Mouse (Mus musculus): Measurements from ENCODE around the gene Mrgprd.

Mrgprd gene

DNA sequence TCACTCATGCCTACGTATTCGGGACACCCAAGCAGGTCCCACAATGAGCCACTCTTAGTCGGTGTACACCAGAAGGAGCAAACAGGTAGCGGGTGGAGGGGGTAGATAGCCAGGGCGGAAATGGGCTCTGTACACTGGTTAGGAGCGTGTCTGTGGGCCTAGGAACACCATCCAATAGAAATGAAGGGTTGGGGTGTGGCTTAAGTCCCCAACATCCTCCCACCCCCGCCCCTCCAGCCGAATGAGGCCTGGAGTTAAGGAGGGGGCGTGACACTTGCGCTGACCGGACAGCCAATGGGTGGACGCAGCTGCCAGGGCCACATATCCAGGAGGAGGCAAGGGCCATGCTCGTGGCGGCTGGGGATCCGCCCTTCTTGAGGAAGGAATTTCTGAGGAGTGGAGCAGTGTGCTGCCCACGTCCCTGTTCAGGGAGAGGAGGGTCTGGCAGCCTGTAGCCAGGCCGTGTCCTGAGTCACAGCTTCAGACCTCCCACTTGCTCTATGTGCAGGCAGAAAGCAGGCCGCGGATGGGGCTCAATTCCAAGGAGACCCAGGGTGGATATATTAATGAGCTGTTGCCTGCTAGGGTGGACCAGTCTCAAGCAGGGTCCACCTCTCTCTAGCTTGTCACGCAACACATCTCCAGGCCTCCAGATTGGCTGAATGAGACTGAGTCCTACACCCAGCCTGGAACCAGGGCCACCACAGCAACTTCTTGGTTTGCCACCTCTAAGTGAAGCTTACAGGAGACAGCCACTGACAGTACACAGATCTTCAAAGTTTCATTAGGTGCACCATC is 11.9 kb upstream of the Mrgprd start:
- DNase-seq (ENCODE audit: low spot score) = no peak

DNA sequence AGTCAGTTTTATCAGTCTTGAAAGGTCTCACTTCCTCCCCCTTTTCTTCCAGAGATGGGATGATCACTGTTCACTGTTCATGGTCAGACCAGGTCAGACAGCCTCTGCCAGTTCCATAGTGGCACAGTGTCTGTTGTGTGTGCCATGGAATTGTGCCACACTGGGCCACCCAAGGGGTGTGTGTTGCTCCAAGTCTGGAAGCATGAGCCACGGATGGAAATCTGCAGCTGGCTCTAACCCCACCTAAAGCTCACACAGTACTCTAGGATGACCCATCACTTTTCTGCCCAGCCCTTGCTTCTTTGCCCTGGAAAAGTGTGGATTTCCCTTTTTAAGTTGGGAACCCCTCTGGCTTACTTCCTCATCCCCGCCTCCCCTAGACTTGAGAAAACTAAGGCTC is 10.5 kb upstream of the Mrgprd start:
- DNase-seq (ENCODE audit: low spot score) = no peak

DNA sequence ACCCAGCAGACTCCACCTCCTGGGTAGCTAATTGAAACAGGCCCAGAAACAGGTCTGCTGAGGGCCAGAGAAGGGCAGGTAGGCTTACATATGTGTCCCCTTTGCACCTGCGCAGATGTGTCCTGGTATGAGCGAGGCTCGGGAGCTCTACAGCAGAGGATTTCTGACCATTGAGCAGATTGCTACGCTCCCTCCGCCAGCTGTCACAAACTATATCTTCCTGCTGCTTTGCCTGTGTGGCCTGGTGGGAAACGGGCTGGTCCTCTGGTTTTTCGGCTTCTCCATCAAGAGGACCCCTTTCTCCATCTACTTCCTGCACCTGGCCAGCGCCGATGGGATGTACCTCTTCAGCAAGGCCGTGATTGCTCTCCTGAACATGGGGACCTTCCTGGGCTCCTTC is 7.0 kb upstream of the Mrgprd start:
- DNase-seq (ENCODE audit: low spot score) = no peak

DNA sequence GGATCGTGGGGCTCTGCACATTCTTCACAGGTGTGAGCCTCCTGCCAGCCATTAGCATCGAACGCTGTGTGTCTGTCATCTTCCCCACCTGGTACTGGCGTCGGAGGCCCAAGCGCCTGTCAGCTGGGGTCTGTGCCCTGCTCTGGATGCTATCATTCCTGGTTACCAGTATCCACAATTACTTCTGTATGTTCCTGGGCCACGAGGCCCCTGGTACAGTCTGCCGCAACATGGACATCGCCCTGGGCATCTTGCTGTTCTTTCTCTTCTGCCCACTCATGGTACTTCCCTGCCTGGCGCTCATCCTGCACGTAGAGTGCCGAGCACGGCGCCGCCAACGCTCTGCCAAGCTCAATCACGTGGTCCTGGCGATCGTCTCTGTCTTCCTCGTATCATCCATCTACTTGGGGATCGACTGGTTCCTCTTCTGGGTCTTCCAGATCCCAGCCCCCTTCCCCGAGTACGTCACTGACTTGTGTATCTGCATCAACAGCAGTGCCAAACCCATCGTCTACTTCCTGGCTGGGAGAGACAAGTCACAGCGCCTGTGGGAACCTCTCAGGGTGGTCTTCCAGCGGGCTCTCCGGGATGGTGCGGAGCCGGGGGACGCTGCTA is 6.5 kb upstream of the Mrgprd start:
- DNase-seq (ENCODE audit: low spot score) = no peak

DNA sequence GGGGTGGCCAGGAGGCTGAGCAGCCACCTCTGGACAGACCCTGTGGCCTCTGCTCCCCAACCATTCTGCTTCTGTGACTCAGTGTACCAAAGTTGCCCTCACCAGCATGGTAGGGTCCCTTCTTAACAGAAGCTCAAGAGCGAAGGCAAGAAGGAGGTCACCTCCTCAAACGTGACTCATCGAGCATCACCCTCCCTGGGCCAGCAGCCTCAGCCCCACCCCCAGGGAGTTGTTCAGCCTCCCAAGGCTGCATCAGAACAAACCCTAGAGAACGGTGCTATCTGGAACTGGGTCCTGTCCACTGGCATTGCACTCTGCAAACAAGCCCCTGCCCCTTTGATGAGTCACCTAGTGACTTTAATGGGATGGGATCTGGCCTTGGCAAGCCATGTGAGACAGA is 5.8 kb upstream of the Mrgprd start:
- DNase-seq (ENCODE audit: low spot score) = no peak

DNA sequence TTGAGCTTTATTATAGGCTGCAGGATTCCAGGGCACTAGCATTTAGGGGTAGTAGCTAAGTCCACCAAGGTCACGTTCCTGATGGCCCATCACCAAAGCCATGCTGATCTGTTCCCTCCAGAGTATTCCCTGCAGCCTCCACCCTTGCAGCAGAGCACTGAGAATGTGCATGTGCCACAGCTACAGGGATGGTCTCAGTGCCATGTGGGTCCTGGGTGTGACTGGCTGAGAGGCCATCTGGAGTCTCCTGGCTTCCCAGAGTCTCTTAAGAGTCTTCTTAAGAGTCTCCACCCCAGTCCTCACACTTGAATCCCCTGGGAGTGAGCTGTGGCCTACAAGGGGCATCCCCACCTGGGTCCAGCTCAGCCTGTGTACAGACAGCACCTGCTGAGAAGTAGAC is 4.8 kb upstream of the Mrgprd start:
- DNase-seq (ENCODE audit: low spot score) = no peak

DNA sequence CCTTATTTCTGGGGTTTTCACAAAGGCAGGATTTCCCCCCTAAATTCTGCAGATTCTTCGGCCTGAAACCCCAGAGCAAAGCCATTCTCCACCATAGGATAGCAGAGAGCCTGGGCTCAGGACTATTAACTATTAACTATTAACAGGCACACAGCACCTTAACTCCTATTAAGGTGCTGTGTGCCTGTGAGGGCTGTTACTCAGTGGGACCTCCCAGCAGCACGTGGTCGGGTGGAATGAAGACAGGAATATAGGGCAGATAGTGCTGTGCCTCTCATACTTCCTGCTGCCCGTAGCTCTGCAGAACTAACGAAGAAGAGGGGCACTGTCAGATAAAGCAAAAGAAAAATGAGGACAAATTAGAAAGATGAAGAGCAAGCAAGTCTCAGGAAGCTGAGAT is 4.1 kb upstream of the Mrgprd start:
- no peak for DNase-seq (ENCODE audit: low spot score)

DNA sequence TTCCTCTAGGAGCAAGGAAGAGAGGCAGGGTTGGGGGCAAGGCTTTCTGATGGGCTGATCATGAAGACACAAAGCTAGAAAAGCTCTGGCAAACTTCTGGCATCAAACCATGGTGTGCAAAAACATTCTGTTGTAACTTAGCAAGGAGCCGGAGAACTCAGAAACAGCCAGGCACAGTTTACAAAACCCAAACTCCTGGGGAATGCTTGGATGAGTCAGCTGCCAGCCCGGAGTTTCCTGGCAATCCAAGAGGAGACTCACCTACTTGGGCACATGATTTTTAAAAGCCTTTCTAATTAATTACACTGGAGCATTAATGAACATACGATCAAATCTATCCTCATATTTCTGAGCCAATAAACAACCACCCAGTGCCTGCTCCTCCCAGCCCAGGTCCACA is 2.5 kb upstream of the Mrgprd start:
- DNase-seq (ENCODE audit: low spot score) = no peak

DNA sequence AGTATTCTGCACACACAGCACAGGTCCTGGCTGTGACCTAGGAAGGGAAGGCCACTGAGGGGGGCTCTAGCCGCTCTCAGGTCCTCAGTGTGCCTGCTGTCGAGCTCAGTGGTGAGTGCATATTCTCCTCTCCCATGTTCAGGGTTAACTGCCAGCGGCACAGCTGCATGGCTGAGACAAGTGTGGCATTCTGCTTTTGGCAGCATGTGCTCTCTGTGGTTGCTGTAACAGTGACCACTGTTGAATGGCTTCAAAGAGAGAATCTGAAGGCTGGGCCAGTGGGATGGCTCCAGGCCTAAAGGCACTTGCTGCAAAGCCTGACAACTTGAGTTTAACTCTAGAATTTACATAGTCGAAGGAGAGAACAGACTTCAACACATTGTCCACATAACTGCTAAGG is 2.9 kb downstream of the Mrgprd start:
- DNase-seq (ENCODE audit: low spot score) = no peak

DNA sequence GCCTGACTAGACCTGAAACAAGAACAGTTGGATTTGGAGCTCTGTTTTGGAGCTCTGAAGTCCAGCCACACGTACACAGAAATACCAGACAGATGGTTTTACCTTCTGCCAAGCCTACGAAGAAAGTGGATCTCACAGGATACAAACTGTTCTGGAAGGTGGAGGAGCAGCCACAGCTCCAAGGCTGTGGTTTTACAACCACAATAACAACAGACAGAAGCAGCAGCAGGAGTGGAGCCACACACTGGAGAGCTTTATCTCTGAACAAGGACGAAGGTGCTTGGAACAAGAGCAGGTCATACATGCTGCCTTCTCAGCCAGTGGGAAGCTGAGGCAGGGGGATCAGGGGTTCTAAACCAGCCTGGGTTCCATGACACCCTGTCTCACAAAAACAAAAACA is 4.8 kb downstream of the Mrgprd start:
- DNase-seq (ENCODE audit: low spot score) = no peak

DNA sequence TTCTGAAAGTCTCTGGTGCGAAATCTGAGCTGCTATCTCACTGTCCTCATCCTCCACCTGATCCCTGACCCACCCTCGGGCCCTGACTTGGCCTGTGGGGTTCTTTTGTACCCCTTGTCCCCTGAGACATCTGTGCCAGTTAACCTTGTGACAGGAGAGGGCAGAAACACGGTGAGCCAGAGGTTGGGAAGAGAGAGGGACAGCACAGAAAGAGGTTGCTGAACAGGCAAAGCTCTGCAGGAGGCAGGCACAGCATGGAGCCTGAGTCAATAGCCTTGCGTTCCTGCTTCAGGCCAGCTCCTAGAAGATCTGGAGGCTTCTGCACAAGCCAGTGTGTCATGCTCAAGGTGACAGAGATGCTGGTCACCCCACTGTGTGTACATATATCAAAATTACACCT is 9.0 kb downstream of the Mrgprd start:
- DNase-seq (ENCODE audit: low spot score) = no peak

DNA sequence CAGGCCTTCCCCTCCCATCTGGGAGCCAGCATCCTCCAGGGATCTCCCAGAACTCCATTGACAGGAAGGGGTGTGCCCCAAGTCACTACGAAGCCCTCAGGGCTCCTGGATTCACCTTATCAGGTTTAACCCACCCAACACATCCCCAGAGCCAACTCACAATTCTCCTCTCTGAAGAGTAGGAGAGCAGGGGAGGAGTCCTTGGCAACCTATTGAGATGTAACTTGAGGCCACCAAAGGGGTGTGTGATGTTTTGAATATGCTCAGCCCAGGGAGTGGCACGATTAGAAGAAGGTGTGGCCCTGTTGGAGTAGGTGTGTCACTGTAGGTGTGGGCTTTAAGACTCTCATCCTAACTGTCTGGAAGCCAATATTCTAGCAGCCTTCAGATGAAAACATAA is 11.1 kb downstream of the Mrgprd start:
- DNase-seq (ENCODE audit: low spot score) = no peak

DNA sequence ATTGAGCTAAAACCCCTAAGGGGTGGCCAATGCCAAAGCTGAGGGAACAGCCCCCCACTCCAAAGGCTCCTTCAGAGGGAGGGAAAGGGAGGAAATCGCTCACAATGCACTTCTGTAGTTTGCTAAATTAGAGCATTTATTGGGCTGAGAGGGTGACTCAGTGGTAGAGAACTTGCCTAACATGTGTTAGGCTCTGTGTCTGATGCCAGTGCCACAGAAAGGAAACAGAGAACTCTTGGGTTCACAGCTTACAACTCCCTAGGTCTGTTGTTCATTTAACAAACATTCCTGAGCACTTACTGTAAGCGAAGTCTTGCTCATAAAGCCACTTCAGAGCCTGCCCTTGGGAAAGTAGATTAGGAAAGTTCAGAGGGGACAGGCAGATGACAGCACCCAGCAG is 15.3 kb downstream of the Mrgprd start:
- no peak for DNase-seq (ENCODE audit: low spot score)

DNA sequence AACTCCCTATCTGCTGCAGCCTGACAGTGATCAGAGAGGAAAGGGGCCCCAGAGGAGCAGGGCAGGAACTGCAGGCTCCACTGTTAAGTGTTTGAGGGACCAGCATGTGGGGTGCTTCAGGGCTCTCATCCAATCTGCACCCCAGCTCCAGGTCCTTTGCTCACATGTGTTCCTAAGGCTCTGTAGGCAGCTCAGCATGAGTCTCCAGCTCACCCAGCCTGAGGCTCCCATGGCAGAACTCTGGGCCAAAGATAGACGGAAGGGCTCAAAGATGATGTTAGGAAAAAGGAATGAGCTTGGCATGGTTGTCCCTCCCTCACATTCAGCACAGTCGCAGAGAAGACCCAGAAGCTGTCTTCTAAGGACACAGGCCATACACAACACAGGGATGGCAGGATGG is 16.0 kb downstream of the Mrgprd start:
- DNase-seq (ENCODE audit: low spot score) = no peak

DNA sequence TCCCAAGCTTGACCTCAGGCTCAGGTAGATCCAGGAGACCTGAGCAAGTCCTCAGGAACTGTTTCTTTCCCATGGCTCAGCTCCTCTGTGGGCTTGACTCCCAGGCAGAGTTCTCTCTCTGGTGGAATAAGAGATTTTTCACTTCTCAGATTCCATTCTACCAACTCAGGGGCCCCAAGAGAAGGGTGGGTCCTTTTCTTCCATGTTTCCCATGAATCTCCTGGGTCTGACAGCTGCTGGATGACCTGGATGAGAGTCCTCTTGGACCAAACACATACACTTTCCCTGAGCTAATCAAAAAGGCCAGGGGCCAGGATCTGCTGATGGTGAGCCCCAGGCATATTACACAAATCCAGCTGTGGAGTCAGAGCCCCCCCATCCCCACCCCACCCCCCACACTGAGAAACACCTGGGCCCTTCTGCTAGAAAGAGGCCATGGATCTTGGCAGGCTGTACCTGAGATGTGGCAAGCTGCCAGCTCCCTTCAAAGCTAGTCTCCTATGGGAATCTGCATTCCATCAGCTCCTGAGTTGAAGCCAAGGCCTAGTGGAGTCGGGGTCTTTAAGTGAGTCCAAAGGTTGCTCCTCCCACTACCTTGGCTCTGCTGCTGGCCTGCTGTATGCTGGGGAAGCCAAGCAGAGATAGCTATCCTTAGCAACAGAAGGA is 17.9 kb downstream of the Mrgprd start:
- no peak for DNase-seq (ENCODE audit: low spot score)

DNA sequence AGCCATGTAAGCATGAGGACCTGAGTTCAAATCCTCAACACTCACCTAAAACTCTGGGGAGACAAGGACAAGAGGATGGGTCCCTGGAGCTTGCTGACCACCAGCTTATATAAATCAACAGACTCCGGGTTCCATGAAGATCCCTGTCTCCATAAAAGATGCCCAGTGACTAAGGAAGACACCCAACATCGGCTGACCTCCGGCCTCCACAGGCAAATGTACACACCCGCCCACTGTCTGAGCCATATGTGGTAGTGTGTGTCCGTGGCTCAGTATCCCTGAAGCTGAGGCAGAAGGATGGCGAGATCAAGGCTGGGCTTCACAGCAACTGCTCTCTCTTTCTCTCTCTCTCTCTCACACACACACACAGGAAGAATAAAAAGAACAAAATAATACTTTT is 19.3 kb downstream of the Mrgprd start:
- no peak for DNase-seq (ENCODE audit: low spot score)

DNA sequence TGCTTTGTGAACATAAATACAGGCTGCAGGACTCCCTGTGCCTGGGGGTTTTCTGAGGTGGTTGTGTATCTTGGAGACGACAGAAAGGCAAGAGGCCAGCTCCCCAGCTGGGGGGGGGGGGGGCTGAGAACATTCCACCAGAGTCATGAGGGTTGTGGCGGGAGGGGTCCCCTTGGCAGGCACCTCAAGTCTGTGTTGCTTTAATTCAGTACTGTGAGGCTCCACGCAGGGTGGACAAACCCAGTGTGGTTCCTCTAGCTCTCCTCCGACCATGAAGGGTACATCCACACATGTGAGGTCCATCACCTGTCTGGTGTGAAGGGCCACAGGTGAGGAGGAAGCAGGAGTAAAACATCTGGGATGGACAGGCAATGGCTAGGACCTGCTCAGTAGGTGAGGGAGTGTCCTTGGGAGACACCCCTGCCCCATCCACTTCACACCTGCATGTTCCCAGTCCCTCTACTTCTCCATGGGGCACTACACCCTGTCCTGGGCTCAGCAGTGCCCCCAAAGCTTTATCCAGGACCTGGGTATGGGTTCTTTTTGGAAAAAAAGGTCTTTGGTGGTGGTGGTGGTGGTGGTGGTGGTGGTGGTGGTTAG is 19.9 kb downstream of the Mrgprd start:
- DNase-seq (ENCODE audit: low spot score) = no peak

DNA sequence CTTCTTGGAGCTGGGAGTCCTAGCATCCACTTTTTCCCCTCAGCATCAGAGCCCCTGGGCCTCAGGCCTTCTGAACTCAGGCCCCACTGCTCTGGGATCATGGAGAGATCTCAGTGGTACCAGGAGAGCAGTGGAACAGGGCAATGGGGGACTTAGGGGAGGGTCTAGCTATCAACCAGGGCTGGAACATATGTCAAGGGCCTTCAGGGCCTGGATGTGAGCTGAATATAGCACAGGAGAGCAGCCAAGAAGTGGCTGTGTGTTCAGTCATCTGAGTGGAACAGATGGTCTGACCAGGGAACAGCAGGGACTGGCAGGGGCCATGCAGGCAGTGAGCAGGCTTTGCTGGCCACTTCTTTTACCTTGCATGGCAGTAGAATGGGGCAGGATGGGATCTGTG is 20.6 kb downstream of the Mrgprd start:
- no peak for DNase-seq (ENCODE audit: low spot score)

DNA sequence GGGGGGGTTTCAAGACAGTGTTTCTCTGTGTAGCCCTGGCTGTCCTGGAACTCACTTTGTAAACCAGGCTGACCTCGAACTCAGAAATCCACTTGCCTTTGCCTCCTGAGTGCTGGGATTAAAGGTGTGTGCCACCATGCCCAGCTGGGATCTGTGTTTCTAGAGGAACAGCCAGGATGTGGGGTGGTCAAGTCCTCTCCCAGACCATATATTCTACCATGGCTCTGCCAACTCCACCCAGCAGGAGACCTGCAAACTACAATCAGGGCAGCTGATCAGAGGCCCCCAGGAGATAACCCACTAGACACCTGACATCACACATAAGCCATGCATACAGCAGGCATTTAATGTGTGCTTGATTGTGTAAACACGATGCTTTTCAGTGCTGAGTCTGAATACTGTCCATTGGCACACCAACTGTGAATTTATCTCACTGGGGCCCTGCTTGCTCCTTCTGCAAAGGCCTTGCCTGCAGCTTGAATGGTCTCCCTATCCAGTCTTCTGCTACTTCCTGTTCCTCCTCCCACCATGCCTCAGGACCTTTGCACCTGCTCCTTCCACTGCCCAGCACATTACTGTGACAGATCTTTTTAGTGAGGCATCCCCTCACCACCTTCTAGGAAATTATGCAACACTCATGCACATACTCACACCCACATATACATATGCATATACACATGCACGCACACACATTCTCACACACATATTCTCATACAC is 21.1 kb downstream of the Mrgprd start:
- DNase-seq (ENCODE audit: low spot score) = no peak

DNA sequence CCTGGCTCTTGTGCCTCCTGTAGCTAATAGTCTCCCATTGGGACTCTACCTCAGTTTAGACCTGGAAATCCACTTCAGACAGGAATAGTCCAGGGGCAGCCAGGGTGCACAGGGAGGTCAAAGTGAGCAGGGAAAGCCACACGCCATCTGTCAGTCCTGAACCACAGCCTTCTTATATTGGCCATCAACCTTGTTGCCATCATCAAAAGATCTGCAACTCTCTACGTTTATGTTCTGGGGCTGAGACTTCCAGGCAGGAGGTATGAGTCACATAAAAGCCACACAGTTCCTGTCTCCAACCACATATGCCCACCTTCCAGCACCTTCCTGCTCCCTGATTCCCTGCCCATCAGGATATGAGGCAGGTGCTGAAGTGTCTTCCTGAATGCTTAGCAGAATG is 23.3 kb downstream of the Mrgprd start:
- no peak for DNase-seq (ENCODE audit: low spot score)

DNA sequence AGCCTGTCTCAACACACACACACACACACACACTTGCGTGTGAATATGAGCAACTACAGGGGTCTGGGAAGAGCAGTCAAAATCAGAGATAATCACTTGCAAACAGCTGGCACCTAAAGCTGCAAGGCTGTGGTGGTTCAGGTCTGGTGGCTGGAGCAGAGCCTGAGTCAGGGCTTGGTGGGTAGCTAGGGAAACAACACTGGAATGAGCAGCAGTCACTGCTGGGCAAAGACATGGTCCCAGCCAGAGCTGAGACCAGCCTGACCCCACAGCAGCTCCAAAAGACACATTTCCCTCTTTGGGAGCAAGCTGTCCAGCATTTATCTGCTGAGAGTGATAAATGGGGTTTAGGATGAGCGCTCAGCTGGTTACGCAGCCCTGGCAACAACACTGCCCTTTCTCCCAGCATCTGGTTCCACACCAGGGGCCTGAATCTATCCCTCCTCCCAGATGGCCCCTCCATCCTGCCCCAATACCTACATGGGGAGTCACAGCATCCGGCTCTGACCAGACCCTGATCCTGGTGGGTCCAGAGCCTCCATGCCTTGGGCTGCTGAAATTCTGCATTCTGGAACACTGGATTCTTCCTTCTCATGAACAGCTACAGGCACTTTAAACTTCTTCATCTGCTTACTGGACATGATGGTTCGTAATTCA is 25.7 kb downstream of the Mrgprd start:
- DNase-seq (ENCODE audit: low spot score) = no peak

Data from layer of hippocampus, adult 9-10 months (tissue).